ENCODE assay signal across 13 mouse cellular contexts in the genomic region with DNA sequence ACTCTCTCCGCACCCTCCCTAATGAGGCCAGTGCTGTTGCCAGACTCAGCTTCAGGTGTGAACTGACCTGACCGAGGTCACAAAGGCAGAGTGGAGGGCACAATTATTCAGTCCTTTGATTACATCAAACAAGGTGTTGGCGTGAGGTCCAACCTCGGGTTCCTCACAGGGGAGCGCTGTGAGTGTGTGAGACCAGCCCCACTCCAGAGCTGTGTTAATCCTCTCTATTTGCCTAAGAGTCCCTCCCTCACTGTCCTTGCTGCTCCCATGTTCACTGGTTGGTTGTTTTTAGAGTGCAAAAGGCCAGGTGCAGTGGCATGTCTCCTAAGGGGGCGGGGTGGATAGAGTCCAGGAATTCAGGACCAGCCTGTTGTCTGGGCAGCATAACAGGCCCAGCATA. TPM values are rescaled to one million over a fixed set of nuclear protein-coding genes. Genes with fewer than 3 reads are reported as not detected.
"Had no signal": no experiment of that assay in that cellular context is flagged by ENCODE, and none has a peak within 500 bp of the region (broad histone marks: within the 10 kb centered on the region; RNA-seq: fewer than 3 reads in every experiment).

No protein-coding gene starts in this region.

- DNase-seq: kidney, adult 2 months; kidney, postnatal 4 days; right cerebral cortex, postnatal 4 days; thymus, postnatal 4 days had no signal

- H3K9me3 ChIP-seq: limb, embryonic 12.5 days; lung, embryonic 15.5 days; midbrain, embryonic 13.5 days; neural tube, embryonic 15.5 days; stomach, embryonic 15.5 days had no signal

- H3K27ac ChIP-seq: hindbrain, embryonic 14.5 days; layer of hippocampus, adult 2 months; limb, embryonic 12.5 days; lung, embryonic 15.5 days; midbrain, embryonic 13.5 days; neural tube, embryonic 15.5 days; stomach, embryonic 15.5 days had no signal

- H3K4me3 ChIP-seq: layer of hippocampus, adult 2 months; limb, embryonic 12.5 days; lung, embryonic 15.5 days; midbrain, embryonic 13.5 days; neural tube, embryonic 15.5 days; stomach, embryonic 15.5 days had no signal

- H3K9ac ChIP-seq: hindbrain, embryonic 14.5 days; limb, embryonic 12.5 days; lung, embryonic 15.5 days; midbrain, embryonic 13.5 days; neural tube, embryonic 15.5 days; stomach, embryonic 15.5 days had no signal

- H3K36me3 ChIP-seq: limb, embryonic 12.5 days; lung, embryonic 15.5 days; midbrain, embryonic 13.5 days; neural tube, embryonic 15.5 days; stomach, embryonic 15.5 days had no signal

- H3K4me1 ChIP-seq: limb, embryonic 12.5 days; lung, embryonic 15.5 days; midbrain, embryonic 13.5 days; neural tube, embryonic 15.5 days; stomach, embryonic 15.5 days had no signal

- H3K4me2 ChIP-seq: hindbrain, embryonic 14.5 days; limb, embryonic 12.5 days; lung, embryonic 15.5 days; midbrain, embryonic 13.5 days; neural tube, embryonic 15.5 days; stomach, embryonic 15.5 days had no signal

- ATAC-seq: midbrain, embryonic 13.5 days had no signal

RNA-seq across cellular contexts. Expression of a gene that starts 5.5 kb away (rescaled TPM):
- total RNA-seq: megakaryocyte-erythroid progenitor cell, adult 5-6 weeks had no signal
- polyA plus RNA-seq: spleen, adult 2 months had no signal
